Mouse (Mus musculus) C2C12 (cell line): ENCODE data around the gene Ap3b1. TPM values are rescaled to one million over a fixed set of nuclear protein-coding genes. Genes with fewer than 3 reads are reported as not detected.

Experiments used
- H3K27me3 ChIP-seq: one replicate; pipeline ENCODE4 v1.6.1; 2011; ENCODE audit not compliant: control insufficient read depth, insufficient read depth, insufficient read length
- H3K36me3 ChIP-seq: one replicate; pipeline ENCODE4 v1.6.1; 2011; ENCODE audit not compliant: control insufficient read depth, insufficient read depth
- H3K4me3 ChIP-seq: one replicate; pipeline ENCODE4 v1.5.1; 2011; ENCODE audit warnings: mild to moderate bottlenecking, control low read depth; ENCODE audit not compliant: poor library complexity, insufficient read depth, severe bottlenecking
- H3K79me2 ChIP-seq: one replicate; pipeline ENCODE4 v1.6.1; 2011; ENCODE audit not compliant: control insufficient read depth, insufficient read depth
- H3K79me3 ChIP-seq: one replicate; pipeline ENCODE4 v1.6.1; 2011; ENCODE audit warnings: low read depth, control low read depth
- H3ac ChIP-seq: one replicate; pipeline ENCODE3; 2011; ENCODE audit warnings: low read depth; ENCODE audit not compliant: control insufficient read depth, insufficient read length
- CEBPB ChIP-seq: IDR thresholded peaks from one replicate; pipeline ENCODE4 v1.6.1; 2011; ENCODE audit warnings: low read depth, mild to moderate bottlenecking, control low read depth, moderate library complexity
- CTCF ChIP-seq: IDR thresholded peaks from one replicate; pipeline ENCODE4 v1.5.1; 2011; ENCODE audit not compliant: control insufficient read depth, insufficient read depth, insufficient read length
- FOSL1 ChIP-seq: IDR thresholded peaks from one replicate; pipeline ENCODE4 v1.8.0; 2011; ENCODE audit warnings: mild to moderate bottlenecking, low read length; ENCODE audit not compliant: poor library complexity, insufficient read depth, severe bottlenecking
- MAX ChIP-seq: IDR thresholded peaks from one replicate; pipeline ENCODE4 v1.6.1; 2011; ENCODE audit warnings: mild to moderate bottlenecking, control low read depth
- MYOD1 ChIP-seq: IDR thresholded peaks from one replicate; pipeline ENCODE4 v1.6.1; 2011; ENCODE audit warnings: low read depth; ENCODE audit not compliant: control insufficient read depth, insufficient read length
- MYOG ChIP-seq: IDR thresholded peaks from one replicate; pipeline ENCODE4 v1.6.1; 2011; ENCODE audit not compliant: control insufficient read depth, insufficient read length; ENCODE audit errors: extremely low read depth
- USF1 ChIP-seq: IDR thresholded peaks from one replicate; pipeline ENCODE4 v1.6.1; 2011; ENCODE audit warnings: low read depth, mild to moderate bottlenecking, control low read depth, moderate library complexity
- polyA plus RNA-seq: library from polyadenylated mRNA; unstranded; fragments of >200 nt; fragmentation: generic; extraction: Trizol; gene quantifications from one replicate; pipeline ENCODE4 v1.2.1, GENCODE M21; 2012; ENCODE audit warnings: missing spikeins

Gene Ap3b1
- polyA plus RNA-seq, 1 experiment = 21.2 TPM

DNA sequence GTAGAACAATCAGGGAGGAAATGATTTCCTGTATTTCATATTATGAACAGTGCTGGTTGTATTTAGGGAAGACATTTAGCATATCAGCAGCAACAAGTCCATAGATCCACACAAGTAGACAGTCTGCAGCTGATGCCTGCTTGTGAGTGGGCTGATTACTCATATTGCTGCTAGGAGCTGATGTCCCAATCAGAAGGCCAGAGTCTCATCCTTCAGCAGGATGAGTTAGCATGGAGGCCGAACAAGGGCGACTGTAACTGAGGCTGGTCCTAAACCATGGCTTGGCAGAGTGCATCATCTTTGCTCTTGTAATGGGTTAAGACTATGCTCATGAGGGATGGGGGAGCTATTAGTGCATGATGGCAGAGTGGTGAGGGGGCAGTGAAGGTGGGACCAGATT is 9.1 kb downstream of the Ap3b1 start:
- no peaks in the 10 kb centered on the region for H3K36me3 ChIP-seq
- H3K79me2 ChIP-seq = peaks cover 91% of the 10 kb centered on the region
- peaks cover 39% of the 10 kb centered on the region for H3K79me3 ChIP-seq
- H3K4me3 ChIP-seq = no peak overlapping the region
- TF ChIP-seq CEBPB (no peak), MYOG (no peak), USF1 (no peak), CTCF (no peak), MAX (no peak), MYOD1 (no peak), FOSL1 (no peak)
- H3ac ChIP-seq = no peak overlapping the region
- H3K27me3 ChIP-seq = no peaks in the 10 kb centered on the region

DNA sequence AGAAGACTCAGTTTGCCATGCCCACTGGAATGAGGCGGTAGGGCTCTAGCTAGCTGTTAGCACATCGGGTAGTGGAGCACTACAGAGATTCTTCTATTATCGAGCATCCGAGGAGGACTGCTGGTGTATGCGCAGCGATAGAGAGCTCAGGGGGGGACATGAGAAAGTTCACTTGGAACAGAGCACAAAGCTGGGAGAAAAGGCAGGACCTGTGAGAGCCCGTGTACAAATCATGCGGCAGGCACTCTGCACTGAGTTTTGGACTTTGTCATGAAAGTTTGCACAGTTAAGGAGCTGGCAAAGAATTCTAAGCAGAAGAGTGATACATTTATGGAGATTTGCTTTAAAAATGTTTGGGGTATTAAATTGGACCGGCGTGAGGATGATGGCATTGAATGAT is 11.8 kb downstream of the Ap3b1 start:
- peaks cover 34% of the 10 kb centered on the region for H3K79me3 ChIP-seq
- no peaks in the 10 kb centered on the region for H3K36me3 ChIP-seq
- no peak overlapping the region for H3K4me3 ChIP-seq
- TF ChIP-seq CTCF (no peak), USF1 (no peak), CEBPB (no peak)
- H3K79me2 ChIP-seq = peaks cover 93% of the 10 kb centered on the region
- H3ac ChIP-seq = no peak overlapping the region
- no peaks in the 10 kb centered on the region for H3K27me3 ChIP-seq

DNA sequence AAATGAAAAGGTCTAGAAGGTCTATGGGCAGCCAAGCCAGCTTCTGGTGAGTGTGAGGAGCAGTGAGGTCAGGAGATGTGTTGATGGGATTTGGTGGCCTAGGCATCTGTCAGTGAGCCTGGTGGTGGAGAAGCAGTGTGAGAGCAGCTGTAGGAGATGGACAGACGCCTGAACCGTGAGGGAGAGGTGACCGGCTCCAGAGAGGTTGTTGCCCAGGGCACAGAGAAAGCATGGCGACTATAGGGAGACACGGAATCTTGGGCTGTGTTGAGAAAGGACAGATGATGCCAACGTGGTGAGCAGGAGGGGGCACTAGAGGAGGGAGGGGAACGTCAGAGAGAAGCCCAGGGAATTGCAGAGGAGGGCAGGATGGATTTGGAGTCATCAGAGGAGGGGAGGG is 13.3 kb downstream of the Ap3b1 start:
- TF ChIP-seq MYOD1 (no peak), MYOG (no peak), USF1 (no peak), MAX (no peak), CTCF (no peak), FOSL1 (no peak), CEBPB (no peak)
- peaks cover 26% of the 10 kb centered on the region for H3K79me3 ChIP-seq
- no peak overlapping the region for H3K4me3 ChIP-seq

DNA sequence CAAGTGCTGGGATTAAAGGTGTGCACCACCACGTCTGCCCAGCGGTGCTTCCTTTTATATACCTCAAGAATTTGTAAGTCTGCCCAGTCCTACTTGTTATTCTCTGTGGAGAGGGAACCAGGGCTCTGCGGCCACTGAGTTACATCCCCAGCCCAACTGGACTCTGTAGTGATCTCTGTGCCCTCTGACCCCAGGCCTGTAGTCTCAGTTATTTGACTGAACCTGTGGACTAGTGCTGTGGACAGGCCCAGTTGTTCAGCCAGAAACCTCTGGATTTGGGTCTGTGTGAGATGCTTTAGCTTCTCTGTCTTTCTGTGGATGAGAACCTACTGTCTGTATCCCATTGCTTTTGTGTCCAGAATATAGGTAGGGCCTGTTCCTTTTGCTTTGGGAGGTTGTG is 15.4 kb downstream of the Ap3b1 start:
- H3ac ChIP-seq = no peak overlapping the region
- H3K27me3 ChIP-seq = no peaks in the 10 kb centered on the region
- no peaks in the 10 kb centered on the region for H3K36me3 ChIP-seq
- H3K4me3 ChIP-seq = no peak overlapping the region
- peaks cover 18% of the 10 kb centered on the region for H3K79me3 ChIP-seq
- TF ChIP-seq USF1 (no peak), CTCF (no peak), FOSL1 (no peak), MAX (no peak), MYOG (no peak)
- H3K79me2 ChIP-seq = peaks cover 88% of the 10 kb centered on the region

More for the DNA sequence above, 13.3 kb downstream of the Ap3b1 start:
- H3ac ChIP-seq = no peak overlapping the region
- H3K27me3 ChIP-seq = no peaks in the 10 kb centered on the region
- no peaks in the 10 kb centered on the region for H3K36me3 ChIP-seq
- peaks cover 91% of the 10 kb centered on the region for H3K79me2 ChIP-seq

DNA sequence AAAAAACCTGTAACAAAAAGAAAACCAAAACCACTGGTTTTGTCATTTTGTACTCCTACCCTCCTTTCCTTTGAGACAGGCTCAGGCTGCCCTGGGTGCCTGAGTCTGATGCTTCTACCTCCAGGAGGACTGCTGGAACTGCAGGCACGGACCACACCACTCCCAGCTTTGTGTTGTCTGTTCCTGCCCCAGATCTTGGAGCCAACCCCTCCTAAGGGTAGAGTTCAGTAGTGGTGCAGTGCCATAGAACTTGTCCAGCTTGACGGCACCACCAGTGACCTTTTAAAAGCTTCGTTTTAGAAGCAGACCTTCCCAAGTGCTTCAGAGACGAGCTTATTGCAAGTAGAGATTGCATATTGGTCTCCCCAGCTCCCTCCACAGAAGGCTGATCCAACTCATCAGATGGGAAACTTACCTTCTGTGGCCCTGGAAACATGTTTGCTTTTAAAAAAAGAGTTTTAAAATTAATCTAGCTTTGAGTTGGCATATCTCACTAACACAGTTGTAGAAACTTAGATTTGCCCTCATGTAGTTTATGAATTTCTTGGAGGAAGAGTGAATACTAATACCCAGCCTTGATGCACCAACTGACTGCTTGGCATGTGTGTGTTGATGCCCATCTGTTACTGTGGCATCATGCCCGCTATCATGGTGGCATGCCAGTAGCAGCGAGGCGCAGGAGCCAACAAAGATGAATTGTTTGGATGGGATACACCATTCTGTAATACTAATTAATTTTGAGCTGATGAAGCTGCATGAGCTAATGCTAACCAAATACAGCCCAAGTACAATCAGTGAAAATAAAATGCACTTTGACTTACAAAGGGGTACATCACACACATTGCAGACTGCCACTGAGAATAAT is 17.0 kb downstream of the Ap3b1 start:
- peaks cover 90% of the 10 kb centered on the region for H3K79me2 ChIP-seq
- no peaks in the 10 kb centered on the region for H3K36me3 ChIP-seq
- no peak overlapping the region for H3ac ChIP-seq
- H3K27me3 ChIP-seq = no peaks in the 10 kb centered on the region
- H3K4me3 ChIP-seq = no peak overlapping the region
- TF ChIP-seq FOSL1 (no peak), MYOD1 (no peak), USF1 (no peak), CEBPB (no peak), MAX (no peak), CTCF (no peak), MYOG (no peak)
- H3K79me3 ChIP-seq = peaks cover 16% of the 10 kb centered on the region

DNA sequence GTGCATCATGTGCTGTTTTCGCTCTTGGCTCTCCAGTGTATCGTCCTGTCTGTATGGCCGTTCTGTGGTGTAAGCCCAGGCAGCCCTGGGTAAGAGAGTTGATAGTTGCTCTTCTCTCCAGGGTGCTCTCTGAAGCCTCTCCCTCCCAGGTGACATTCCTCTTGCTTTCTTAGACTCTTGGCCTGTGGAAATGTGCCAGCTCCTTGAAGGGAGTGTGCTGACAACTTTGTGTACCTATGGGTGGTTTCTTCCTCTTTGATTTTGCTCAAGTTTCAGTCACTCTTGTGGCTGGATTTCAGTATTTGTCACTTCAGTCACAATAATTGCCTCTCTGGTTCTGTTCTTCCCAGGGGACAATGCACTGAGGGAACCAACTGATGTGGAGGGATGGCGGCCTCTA is 20.2 kb downstream of the Ap3b1 start:
- Histone ChIP-seq H3K27me3 (no peaks in the 10 kb centered on the region), H3K36me3 (no peaks in the 10 kb centered on the region), H3ac (no peak overlapping the region), H3K79me3 (peaks cover 23% of the 10 kb centered on the region), H3K79me2 (peaks cover 77% of the 10 kb centered on the region), H3K4me3 (no peak overlapping the region)
- TF ChIP-seq FOSL1 (no peak), CEBPB (no peak), MAX (no peak), MYOG (no peak), CTCF (no peak), USF1 (no peak), MYOD1 (no peak)
